Mouse (Mus musculus): ENCODE results near the gene Actr3b. TPM values are rescaled to one million over a fixed set of nuclear protein-coding genes. Genes with fewer than 3 reads are reported as not detected.
"Not testable (repeated sequence)": the region's sequence is repeated elsewhere in the genome, so short reads cannot be mapped to it uniquely, and the experiment has no call there.

Actr3b gene
- 1 to 10 TPM in 1 of 2 experiments, under 1 TPM in 1; 0.83 to 1.8 TPM for total RNA-seq (2021)
- long read RNA-seq, experiment 1, partial matches to known transcripts = 0 of 3 reads
- long read RNA-seq, experiment 1, other reads (novel, unspliced or antisense) = 0 of 3 reads
- long read RNA-seq, experiment 2, partial matches to known transcripts = 0 of 3 reads
- long read RNA-seq, experiment 2, other reads (novel, unspliced or antisense) = 0 of 3 reads

GRCm38 (mm10) chr5:25759460-25760409 is at the start of gene Actr3b:
Gene Actr3b, plus strand, starts transcription at chr5:25759997.
- peak; percentile 56 to 79 for DNase-seq (ENCODE audit: low spot score in 2 of 2)

GRCm38 (mm10) chr5:25713001-25713706 is 46.6 kb upstream of the Actr3b start:
- DNase-seq (ENCODE audit: low spot score in 2 of 2) = not testable (repeated sequence)

GRCm38 (mm10) chr5:25719390-25719789 is 40.4 kb upstream of the Actr3b start:
- no peak for DNase-seq (ENCODE audit: low spot score in 2 of 2)

- DNase-seq (ENCODE audit: low spot score in 2 of 2) = no peak
These were observed 36.8 kb upstream of the Actr3b start for GRCm38 (mm10) chr5:25723016-25723415.

GRCm38 (mm10) chr5:25724134-25724675 is 35.6 kb upstream of the Actr3b start:
- DNase-seq (ENCODE audit: low spot score in 2 of 2) = no peak

- peak in 1 of 2 experiments; percentile 28 for DNase-seq (ENCODE audit: low spot score in 2 of 2)
These were observed 25.5 kb upstream of the Actr3b start for GRCm38 (mm10) chr5:25734318-25734717.

- no peak for DNase-seq (ENCODE audit: low spot score in 2 of 2)
These were observed 23.9 kb upstream of the Actr3b start for GRCm38 (mm10) chr5:25735861-25736260.

- DNase-seq (ENCODE audit: low spot score in 2 of 2) = no peak
These were observed 21.3 kb upstream of the Actr3b start for GRCm38 (mm10) chr5:25738448-25738847.

GRCm38 (mm10) chr5:25738902-25739301 is 20.9 kb upstream of the Actr3b start:
- not testable (repeated sequence) for DNase-seq (ENCODE audit: low spot score in 2 of 2)

- no peak for DNase-seq (ENCODE audit: low spot score in 2 of 2)
These were observed 11.9 kb upstream of the Actr3b start for GRCm38 (mm10) chr5:25747904-25748303.

- DNase-seq (ENCODE audit: low spot score in 2 of 2) = no peak
These were observed 11.2 kb upstream of the Actr3b start for GRCm38 (mm10) chr5:25748613-25749012.

GRCm38 (mm10) chr5:25751552-25751951 is 8.2 kb upstream of the Actr3b start:
- DNase-seq (ENCODE audit: low spot score in 2 of 2) = no peak

GRCm38 (mm10) chr5:25752862-25753261 is 6.9 kb upstream of the Actr3b start:
- DNase-seq (ENCODE audit: low spot score in 2 of 2) = no peak

GRCm38 (mm10) chr5:25753556-25754235 is 6.1 kb upstream of the Actr3b start:
- no peak for DNase-seq (ENCODE audit: low spot score in 2 of 2)

- DNase-seq (ENCODE audit: low spot score in 2 of 2) = no peak
These were observed 5.5 kb upstream of the Actr3b start for GRCm38 (mm10) chr5:25754236-25754766.

GRCm38 (mm10) chr5:25760410-25760832 is 624 bp downstream of the Actr3b start:
- no peak for DNase-seq (ENCODE audit: low spot score in 2 of 2)

- DNase-seq (ENCODE audit: low spot score in 2 of 2) = no peak
These were observed 1.1 kb downstream of the Actr3b start for GRCm38 (mm10) chr5:25760871-25761270.

- DNase-seq (ENCODE audit: low spot score in 2 of 2) = no peak
These were observed 2.1 kb downstream of the Actr3b start for GRCm38 (mm10) chr5:25761850-25762249.

- DNase-seq (ENCODE audit: low spot score in 2 of 2) = no peak
These were observed 9.2 kb downstream of the Actr3b start for GRCm38 (mm10) chr5:25769006-25769405.

- DNase-seq (ENCODE audit: low spot score in 2 of 2) = no peak
These were observed 9.6 kb downstream of the Actr3b start for GRCm38 (mm10) chr5:25769406-25769805.
